Mouse (Mus musculus) heart, postnatal 0 days (tissue): Measurements from ENCODE around the gene Zfp974.
"Not testable (repeated sequence)": the region's sequence is repeated elsewhere in the genome, so short reads cannot be mapped to it uniquely, and the experiment has no call there.

Experiments
- CTCF ChIP-seq: IDR thresholded peaks from 2 replicates; pipeline ENCODE4 v1.5.1; 2016; ENCODE audit warnings: antibody characterized with exemption, control low read depth, low read depth
- EP300 ChIP-seq: IDR thresholded peaks from 2 replicates; pipeline ENCODE4 v1.6.1; 2016; ENCODE audit warnings: antibody characterized with exemption, low read depth

- TF ChIP-seq EP300, CTCF: not testable (repeated sequence)
Observed at GRCm38 (mm10) chr7:27941869-27942268, 12.6 kb upstream of the Zfp974 start.
